Mouse (Mus musculus) c-Kit-positive CD71-negative TER-119-negative erythroid progenitor cells, embryonic 14.5 days (primary cell): ENCODE measurements around the gene Clp1.
A peak's percentile ranks its signal among the peaks of the same experiment; 100 is the strongest.
"Not testable (repeated sequence)": the region's sequence is repeated elsewhere in the genome, so short reads cannot be mapped to it uniquely, and the experiment has no call there.

Source experiments
- DNase-seq: peaks from one replicate; pipeline ENCODE4 v3.0.0-alpha.2; 2013; ENCODE audit warnings: low read depth

The Clp1 gene

GRCm38 (mm10) chr2:84738271-84738911, 11.2 kb upstream of the Clp1 start:
- DNase-seq = no peak

DNA sequence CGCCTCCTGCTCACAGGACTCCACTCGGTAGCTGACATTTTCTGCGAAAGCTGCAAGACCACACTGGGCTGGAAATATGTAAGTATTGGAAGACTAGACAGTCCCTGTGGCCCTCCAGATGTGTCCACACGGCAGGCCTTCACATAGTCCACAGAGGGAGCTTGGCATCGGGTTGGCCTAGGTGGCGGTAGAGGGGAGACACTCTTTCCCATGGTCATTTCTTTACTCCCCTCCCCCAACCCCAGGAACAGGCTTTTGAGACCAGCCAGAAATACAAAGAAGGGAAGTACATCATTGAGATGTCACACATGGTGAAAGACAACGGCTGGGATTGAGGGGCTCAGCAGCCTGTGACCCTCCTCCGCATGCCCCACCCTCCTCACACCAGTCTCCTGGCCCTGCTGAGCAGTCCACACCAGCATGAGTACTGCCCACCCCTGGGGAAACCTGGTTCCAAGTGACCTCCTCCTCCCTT, 10.3 kb upstream of the Clp1 start:
- DNase-seq = no peak

DNA sequence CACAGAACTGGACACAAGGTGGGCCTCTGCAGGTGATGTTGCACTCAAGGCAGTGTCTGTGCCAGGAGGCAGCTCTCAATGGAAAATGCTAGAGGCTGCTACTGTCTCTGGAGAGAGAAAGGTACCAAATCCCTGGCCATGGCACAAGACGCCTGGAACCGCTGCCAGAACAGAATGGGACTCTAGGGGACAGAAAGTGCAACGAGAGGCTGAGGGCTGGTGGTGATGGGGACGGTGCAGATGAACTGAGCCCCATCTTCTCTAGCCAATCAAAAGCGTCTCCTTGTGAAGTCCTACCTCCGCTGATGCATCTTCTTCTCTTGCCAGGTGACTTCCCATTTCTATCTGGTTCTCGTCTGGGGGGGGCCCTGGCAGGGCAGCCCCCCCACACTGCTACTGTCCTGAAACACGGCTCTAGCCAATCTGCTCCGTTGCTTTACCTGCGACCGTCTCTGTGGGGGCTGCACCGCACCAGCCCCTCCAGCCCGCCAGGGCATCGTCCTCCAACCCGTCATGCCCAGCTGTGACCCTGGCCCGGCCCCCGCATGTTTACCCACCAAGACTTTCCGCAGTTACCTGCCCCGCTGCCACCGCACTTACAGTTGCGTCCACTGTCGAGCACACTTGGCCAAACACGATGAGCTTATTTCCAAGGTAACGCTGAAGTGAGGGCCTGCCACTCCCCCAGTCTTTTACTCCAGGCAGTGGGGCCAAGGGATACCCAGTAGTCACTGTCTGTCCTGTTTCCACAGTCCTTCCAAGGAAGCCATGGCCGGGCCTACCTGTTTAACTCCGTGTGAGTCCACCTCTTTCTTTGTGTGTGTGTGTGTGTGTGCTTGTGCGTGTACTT, 9.4 kb upstream of the Clp1 start:
- DNase-seq = no peak

GRCm38 (mm10) chr2:84735346-84735920, 8.3 kb upstream of the Clp1 start:
- DNase-seq = no peak

- DNase-seq = no peak
Measured at GRCm38 (mm10) chr2:84734919-84735318, 7.8 kb upstream of the Clp1 start.

- DNase-seq = no peak
Measured at GRCm38 (mm10) chr2:84734351-84734864, 7.3 kb upstream of the Clp1 start.

- no peak for DNase-seq
Measured at GRCm38 (mm10) chr2:84733579-84734300, 6.6 kb upstream of the Clp1 start, which contains the start of gene Ypel4. TSS of gene Ypel4 (plus strand) at chr2:84734058.

GRCm38 (mm10) chr2:84732394-84732793, 5.2 kb upstream of the Clp1 start:
- no peak for DNase-seq

DNA sequence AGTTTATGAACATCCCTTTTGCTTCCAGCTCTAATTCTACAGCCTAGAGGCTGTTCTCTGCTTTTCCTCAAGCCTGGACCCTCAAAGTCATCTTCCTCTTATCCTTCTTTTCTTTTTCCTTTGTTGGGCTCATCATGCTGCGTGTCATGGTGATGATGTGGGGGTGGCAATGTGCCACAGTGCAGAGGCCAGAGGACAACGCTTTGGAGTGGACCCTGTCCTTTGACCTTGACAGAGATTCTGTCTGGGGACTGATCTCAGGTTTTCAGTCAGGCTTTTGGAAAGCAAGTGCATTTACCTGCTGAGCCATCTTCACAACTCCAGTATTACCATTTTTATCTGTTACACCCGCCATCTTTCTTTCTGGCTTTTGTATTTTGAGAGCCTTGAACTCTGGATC, 4.1 kb upstream of the Clp1 start:
- DNase-seq = no peak

- not testable (repeated sequence) for DNase-seq
Measured at GRCm38 (mm10) chr2:84728191-84728590, 1.0 kb upstream of the Clp1 start.

- DNase-seq = no peak
Measured at GRCm38 (mm10) chr2:84726716-84727115, 434 bp downstream of the Clp1 start.

DNA sequence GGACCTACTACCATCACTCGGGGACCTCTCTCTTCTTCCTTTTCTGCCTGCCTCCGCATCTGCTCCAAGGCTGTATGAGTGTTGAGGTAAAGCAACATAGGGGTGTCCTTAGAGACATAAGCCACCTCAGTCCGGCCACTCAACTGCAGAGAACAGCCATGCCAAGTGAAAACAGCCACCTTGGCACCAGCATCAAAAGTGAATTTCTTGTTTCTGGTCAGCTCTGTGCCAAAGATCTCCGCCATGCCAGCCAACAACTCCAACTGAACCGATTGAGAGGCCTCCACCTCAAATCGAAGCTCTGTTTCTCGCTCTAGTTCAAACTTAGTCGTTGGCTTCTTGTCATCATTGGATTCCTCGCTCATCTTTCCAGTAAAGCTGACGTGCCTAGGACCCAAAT, 1.4 kb downstream of the Clp1 start:
- no peak for DNase-seq

DNA sequence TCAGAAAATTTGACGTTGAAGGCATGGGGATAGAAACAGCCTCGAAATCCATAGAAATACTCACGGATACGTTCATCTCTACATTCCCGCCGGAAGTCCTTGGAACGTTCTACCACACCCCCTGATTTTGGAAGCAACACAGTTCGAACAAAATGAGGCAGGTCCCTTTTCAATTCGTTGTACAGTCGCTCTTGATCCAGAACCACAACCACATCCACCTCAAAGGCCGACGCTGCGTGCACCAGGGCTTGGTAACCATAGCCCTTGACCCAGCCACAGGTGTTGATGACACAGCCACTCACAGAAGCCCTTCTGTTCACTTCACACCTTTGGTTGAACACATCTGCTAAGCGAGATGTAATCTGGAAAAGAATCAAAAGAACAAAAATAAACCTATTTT, 3.3 kb downstream of the Clp1 start:
- no peak for DNase-seq

DNA sequence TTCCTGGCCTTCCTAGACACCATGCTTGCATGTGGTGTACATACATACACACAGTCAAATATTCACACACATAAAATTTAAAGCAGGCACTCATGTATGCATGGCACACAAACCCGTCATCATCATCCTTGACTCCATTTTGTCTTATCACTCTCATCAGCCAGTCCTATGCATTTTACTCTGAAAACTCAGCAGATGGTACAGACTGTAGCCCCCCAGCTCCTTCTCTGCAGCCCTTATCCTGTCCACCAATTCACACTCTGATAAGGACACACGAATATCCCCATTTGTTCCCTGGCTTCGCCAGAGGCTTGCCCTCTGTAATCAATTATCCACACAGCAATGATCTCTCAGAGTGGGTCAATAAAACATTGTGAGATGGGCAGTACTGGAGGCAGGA, 6.0 kb downstream of the Clp1 start:
- DNase-seq = no peak

DNA sequence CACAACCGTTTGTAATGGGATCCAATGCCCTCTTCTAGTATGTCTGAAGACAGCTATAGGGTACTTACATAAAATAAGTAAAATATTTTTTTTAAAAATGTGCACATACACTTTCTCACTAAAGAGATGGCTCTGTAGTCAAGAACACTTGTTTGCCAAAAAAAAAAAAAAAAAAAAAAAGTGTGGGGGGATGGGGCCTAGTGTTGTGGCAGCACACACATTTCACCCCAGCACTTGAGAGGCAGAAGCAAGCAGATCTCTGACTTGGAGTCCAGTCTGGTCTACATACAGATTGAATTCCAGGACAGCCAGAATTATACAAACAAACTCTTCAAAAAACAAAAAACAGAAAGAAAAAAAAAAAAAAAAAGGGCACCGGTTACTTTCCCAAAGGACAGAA, 6.4 kb downstream of the Clp1 start:
- no peak for DNase-seq

DNA sequence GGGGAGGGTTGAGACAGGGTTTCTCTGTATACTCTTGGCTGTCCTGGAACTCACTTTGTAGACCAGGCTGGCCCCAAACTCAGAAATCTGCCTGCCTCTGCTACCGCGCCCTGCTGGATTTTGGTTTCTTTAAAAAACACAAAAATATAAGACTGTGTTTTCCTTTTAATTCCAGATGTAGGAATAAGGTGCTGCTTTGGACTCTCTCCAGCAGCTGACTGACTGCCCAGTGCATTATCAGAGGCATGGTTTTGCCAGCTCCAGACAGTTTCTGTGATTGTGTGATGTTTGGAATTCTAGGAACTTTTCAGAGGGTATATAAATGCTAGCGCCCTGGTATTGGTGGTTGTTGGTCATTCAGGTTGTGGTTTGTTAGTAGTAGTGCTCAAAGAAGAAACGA, 9.8 kb downstream of the Clp1 start:
- no peak for DNase-seq

- DNase-seq = no peak
Measured at GRCm38 (mm10) chr2:84716423-84717355, 10.5 kb downstream of the Clp1 start.

DNA sequence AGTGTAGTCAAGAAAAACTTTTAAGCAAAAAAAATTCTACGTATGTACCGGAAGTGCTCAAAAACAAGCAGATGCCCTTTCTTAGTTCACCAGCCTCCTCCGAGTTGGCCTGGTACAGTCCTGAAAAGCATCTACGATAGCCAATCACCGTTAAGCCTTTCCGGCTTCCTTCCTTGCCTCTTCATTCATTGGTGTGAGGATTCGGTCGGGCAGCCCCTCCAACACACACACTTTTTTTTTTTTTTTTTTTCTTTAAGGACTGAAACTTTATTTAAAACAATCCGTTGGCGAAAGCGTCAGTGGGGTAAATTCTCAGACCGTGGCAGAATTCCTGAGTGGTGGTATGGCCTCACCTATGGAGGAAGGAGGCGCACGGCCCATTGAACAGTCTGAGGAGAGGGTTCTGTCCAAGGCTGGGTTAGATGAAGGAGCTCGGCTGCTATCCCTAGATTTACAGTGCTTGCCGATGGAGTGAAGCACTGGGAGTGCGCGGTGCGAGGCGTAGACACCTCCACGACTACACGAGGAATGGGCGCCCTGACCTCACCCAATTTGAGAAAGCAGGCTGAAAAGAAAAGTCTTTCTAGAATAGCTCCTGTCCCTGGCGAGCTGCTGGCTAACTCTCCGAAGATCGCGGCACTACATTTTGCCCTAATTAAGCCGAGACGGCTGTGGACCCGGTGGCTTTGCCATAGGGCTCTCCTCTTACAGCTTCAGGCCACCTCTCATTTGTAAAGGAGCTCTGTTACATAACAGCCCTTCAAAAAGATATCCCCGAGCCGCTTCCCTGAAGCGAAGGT, 11.4 kb downstream of the Clp1 start:
- DNase-seq = peak; percentile 85

- peak; percentile 95 for DNase-seq
Measured at GRCm38 (mm10) chr2:84714811-84715561, 12.2 kb downstream of the Clp1 start, which contains the start of gene Zdhhc5. TSS of gene Zdhhc5 (minus strand) at chr2:84715180.
